Mouse (Mus musculus) B cell, adult 62 days (primary cell): Measurements from ENCODE around the gene Odf3l1. TPM values are rescaled to one million over a fixed set of nuclear protein-coding genes. Genes with fewer than 3 reads are reported as not detected.

Source experiments
- total RNA-seq: library from RNA; stranded (reverse); gene quantifications from 4 replicates; pipeline ENCODE4 v1.2.4, GENCODE M21; 2023

Odf3l1 gene
- total RNA-seq, result not detected in 4 replicates

GRCm38 (mm10) chr9:56864216-56864729 is at the start of gene Odf3l1:
Gene Odf3l1 (minus strand): TSS chr9:56864679.

GRCm38 (mm10) chr9:56864832-56865231 is 353 bp upstream of the Odf3l1 start, which contains the start of gene Cspg4:
Gene Cspg4 (plus strand): TSS chr9:56865033.

Other genes starting within 250 kb of the Odf3l1 start
- gene Lingo1, start 68.2 kb downstream of the Odf3l1 start, total RNA-seq, result not detected in 4 replicates
- not detected in 4 replicates for gene Cspg4, start 354 bp upstream of the Odf3l1 start, total RNA-seq
- gene Snx33, start 63.7 kb upstream of the Odf3l1 start, total RNA-seq, result 12.1 to 12.7 TPM (median 12.3 TPM) in 4 replicates
- gene Imp3, start 72.8 kb upstream of the Odf3l1 start, total RNA-seq, result 58.8 to 64.1 TPM (median 61.5 TPM) in 4 replicates
- gene Snupn, start 86.2 kb upstream of the Odf3l1 start, total RNA-seq, result 8.7 to 11.6 TPM (median 10.1 TPM) in 4 replicates
- gene Ptpn9, start 130.2 kb upstream of the Odf3l1 start, total RNA-seq, result 14.7 to 18.5 TPM (median 15.8 TPM) in 4 replicates
- gene Sin3a, start 207.4 kb upstream of the Odf3l1 start, total RNA-seq, result 127 to 137 TPM (median 127 TPM) in 4 replicates